Mouse (Mus musculus): ENCODE measurements at regions not wholly inside any gene's neighbourhood (a gene's known extent, or its start where the extent isn't known, plus 50 kb on each side); places are given as distances from the start of the nearest gene placed in this dataset.
"Not testable (repeated sequence)": the region's sequence is repeated elsewhere in the genome, so short reads cannot be mapped to it uniquely, and the experiment has no call there.

DNA sequence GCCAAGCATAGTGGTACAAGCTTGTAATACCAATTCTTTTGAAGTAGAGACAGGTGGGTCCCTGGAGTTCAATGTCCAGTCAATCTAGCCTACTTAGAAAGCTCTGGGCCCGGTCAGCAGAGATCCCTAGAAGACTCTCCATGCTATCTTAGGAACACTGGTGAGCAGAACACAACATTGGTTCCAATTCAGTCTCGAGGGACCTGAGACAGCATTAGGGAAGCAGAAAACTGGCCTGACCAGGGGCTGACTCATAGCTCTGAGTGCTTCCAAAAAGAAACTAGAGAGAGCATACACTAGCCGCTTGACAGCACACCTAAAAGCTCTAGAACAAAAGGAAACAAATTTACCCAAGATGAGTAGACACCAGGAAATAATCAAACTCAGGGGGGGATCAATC lies 484.6 kb upstream of the Arid1b start:
- Histone ChIP-seq H3K4me2 (no peak overlapping the region), H3K4me1 (replicated peaks) (no peaks in the 10 kb centered on the region), H3K9me3 (replicated peaks) (no peaks in the 10 kb centered on the region), H3K4me3 (no peak overlapping the region), H3K36me3 (no peaks in the 10 kb centered on the region), H3K27ac (no peak overlapping the region), H3K27me3 (no peaks in the 10 kb centered on the region), H3K9ac (no peak overlapping the region)
- ATAC-seq (replicated peaks; ENCODE audit: insufficient number of reproducible peaks, insufficient read depth, low FRiP score, low read depth): no peak
- WGBS: 71% methylated on average over 3 of the region's 3 CpGs

DNA sequence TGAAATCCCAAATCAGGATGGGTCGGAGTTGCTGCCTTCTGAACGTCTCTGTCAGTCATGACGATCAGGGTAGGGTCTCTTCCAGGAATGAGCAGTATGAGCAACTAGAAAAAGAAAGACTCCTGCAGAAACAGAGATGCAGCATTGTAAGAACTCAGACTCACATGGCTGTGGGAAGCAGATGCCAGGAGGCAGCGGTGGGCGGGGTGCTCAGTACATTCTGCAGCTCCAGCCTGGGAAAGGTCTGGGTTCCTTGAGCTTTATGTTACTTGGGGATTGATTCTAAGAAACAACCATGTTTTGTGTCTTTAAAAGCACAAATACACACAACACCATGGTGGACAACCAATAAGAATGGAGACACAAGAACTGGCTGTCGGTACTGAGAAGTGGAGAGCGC lies 478.0 kb upstream of the Arid1b start:
- Histone ChIP-seq H3K9me3 (replicated peaks) (no peaks in the 10 kb centered on the region), H3K27me3 (no peaks in the 10 kb centered on the region), H3K4me2 (no peak overlapping the region), H3K36me3 (no peaks in the 10 kb centered on the region), H3K4me1 (replicated peaks) (no peaks in the 10 kb centered on the region), H3K27ac (no peak overlapping the region), H3K4me3 (no peak overlapping the region), H3K9ac (no peak overlapping the region)
- WGBS: 78% methylated on average over 7 of the region's 7 CpGs
- ATAC-seq (replicated peaks; ENCODE audit: insufficient number of reproducible peaks, insufficient read depth, low FRiP score, low read depth): no peak

DNA sequence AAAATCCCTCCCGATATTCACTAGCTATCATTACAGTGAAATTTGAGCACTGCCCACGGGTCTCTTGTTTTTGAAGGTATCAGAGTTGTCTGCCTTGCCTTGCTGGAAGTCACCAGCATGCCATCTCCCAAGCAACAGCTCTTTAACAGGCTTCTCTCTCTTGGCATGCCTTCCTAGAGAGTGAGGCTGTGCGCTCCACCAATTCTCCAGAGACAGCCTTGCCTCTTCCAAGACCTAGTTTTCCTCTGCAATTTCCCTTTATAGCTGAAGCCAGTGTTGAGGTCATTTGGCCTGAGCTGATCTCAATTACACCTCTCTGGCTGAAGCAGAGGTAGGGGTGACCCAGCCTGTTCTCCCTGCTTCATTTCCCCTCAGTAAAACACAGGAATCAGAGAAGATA lies 477.3 kb upstream of the Arid1b start:
- Histone ChIP-seq H3K27ac (no peak overlapping the region), H3K27me3 (no peaks in the 10 kb centered on the region), H3K4me1 (replicated peaks) (no peaks in the 10 kb centered on the region), H3K9ac (no peak overlapping the region), H3K9me3 (replicated peaks) (no peaks in the 10 kb centered on the region), H3K36me3 (no peaks in the 10 kb centered on the region), H3K4me2 (no peak overlapping the region), H3K4me3 (no peak overlapping the region)
- ATAC-seq (replicated peaks; ENCODE audit: insufficient number of reproducible peaks, insufficient read depth, low FRiP score, low read depth): no peak
- 48% methylated on average over 3 of the region's 3 CpGs for WGBS

DNA sequence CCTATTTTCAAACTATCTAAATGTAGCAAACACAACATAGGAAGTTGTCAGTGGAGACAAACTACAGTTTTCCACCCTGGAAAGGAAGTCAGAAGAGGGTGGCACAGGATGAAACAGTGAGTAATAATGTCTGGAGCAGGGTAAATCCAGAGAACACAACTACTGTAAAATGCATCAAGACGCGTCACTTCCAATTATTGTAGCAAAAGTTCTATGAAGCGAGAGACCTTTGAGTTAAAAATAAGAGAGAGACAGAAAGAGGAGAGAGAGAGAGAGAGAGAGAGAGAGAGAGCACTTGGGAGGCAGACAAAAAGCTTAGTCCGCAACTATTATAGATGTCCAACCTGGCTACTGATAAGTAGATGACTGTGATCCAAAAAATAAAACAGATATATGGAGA lies 473.1 kb upstream of the Arid1b start:
- Histone ChIP-seq H3K36me3 (no peaks in the 10 kb centered on the region), H3K27ac (no peak overlapping the region), H3K4me1 (replicated peaks) (no peaks in the 10 kb centered on the region), H3K4me3 (no peak overlapping the region), H3K9me3 (replicated peaks) (no peaks in the 10 kb centered on the region), H3K27me3 (no peaks in the 10 kb centered on the region), H3K4me2 (no peak overlapping the region), H3K9ac (no peak overlapping the region)
- no peak for ATAC-seq (replicated peaks; ENCODE audit: insufficient number of reproducible peaks, insufficient read depth, low FRiP score, low read depth)
- 78% methylated on average over 4 of the region's 4 CpGs for WGBS

DNA sequence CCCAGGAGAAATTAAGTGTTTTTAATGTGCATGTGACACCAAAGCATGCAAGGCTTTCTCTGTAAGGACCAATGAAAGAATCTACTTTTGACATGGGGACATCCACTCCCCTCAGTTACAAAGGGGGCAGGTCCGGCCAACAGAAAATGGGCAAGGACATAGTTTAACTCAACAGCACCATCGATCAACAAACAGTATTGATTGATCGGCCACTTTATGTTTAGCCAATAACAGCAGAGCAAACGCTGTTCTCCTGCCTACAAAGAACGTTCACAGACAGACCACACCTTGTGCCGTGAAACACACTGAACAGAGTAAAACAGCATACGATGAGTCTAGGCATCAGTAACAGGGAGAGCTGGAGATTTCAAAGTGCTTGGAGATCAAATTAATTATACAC lies 467.7 kb upstream of the Arid1b start:
- Histone ChIP-seq H3K27ac (no peak overlapping the region), H3K4me2 (no peak overlapping the region), H3K4me3 (no peak overlapping the region), H3K36me3 (no peaks in the 10 kb centered on the region), H3K9ac (no peak overlapping the region), H3K4me1 (replicated peaks) (no peaks in the 10 kb centered on the region), H3K9me3 (replicated peaks) (no peaks in the 10 kb centered on the region), H3K27me3 (no peaks in the 10 kb centered on the region)
- WGBS: 82% methylated on average over 7 of the region's 7 CpGs
- no peak for ATAC-seq (replicated peaks; ENCODE audit: insufficient number of reproducible peaks, insufficient read depth, low FRiP score, low read depth)

DNA sequence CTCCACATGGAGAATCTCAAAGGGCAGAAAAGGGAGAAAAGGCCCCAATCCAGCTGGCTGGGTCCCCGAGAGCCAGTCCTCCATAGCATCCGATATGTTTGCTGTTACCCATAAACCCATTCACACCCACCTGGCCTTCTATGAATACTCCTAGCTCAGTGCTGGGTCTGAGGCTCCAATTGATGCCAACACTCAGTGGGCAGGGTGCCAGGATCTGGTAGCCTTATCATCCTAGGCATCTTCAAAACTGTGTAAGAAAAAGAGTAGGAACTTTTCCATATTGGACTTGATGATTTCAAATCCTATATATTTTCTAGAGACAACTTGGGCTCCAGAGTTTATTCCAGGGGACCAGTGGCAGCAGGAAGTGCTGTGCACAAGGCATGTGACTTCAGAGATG lies 462.0 kb upstream of the Arid1b start:
- Histone ChIP-seq H3K4me3 (no peak overlapping the region), H3K27ac (no peak overlapping the region), H3K4me1 (replicated peaks) (no peaks in the 10 kb centered on the region), H3K27me3 (no peaks in the 10 kb centered on the region), H3K4me2 (no peak overlapping the region), H3K9ac (no peak overlapping the region), H3K36me3 (no peaks in the 10 kb centered on the region), H3K9me3 (replicated peaks) (no peaks in the 10 kb centered on the region)
- 91% methylated on average over 2 of the region's 2 CpGs for WGBS
- no peak for ATAC-seq (replicated peaks; ENCODE audit: insufficient number of reproducible peaks, insufficient read depth, low FRiP score, low read depth)

DNA sequence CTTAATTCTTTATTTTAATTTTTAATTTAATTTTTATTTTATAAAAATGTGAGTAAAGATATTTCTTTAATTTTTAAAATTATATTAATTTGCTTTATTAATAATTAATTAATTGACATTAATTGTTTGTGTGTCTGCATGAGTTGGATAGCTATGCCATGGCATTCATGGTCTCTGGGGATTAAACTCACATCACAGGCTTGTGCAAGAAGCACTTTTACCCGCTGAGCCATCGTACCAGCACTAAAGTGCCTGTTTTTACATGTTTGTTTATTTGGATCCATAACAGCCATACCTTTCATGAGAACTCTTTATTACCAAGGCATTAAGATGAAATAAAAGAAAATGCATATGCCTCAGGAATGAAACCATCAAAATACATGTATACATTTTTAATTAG lies 453.7 kb upstream of the Arid1b start:
- Histone ChIP-seq H3K4me3 (no peak overlapping the region), H3K4me2 (no peak overlapping the region), H3K36me3 (no peaks in the 10 kb centered on the region), H3K9ac (no peak overlapping the region), H3K4me1 (replicated peaks) (no peaks in the 10 kb centered on the region), H3K27me3 (no peaks in the 10 kb centered on the region), H3K27ac (no peak overlapping the region), H3K9me3 (replicated peaks) (no peaks in the 10 kb centered on the region)
- 78% methylated on average over 2 of the region's 2 CpGs for WGBS
- ATAC-seq (replicated peaks; ENCODE audit: insufficient number of reproducible peaks, insufficient read depth, low FRiP score, low read depth): no peak

DNA sequence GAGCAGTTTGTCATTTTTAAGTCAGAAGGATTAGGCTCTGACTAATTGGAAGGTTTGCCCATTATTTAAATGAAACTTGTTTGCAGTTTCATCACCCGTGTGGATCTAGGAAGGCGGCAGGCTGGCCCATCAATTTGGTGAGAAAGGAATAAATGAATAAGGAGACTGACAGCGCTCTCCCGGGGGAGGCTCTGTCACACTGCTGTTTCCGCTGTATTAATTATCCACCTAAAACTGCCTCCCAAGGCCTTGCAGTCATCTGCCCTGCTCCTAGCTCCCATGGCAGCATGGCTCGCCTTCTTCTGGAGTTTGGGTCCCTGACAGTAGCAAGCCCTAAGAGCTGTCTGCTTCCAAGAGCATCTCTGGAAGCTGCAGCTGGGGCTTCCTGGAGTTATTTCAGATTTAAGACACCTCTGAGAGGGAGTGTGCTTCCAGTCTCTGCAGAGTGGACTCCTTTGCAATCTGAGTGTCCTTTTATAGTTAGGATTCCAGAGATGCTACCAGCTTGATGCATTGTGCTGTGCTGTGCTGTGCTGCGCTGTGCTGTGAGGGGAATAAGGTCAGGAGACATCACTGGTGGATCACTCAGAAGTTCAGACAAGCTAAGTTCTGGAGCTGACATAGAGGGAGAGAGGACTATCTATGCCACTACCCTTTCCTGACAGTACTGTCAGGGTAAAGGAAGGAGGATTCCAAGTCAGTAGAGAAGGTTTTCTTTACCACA lies 452.9 kb upstream of the Arid1b start:
- Histone ChIP-seq H3K27ac (no peak overlapping the region), H3K27me3 (no peaks in the 10 kb centered on the region), H3K4me3 (no peak overlapping the region), H3K4me1 (replicated peaks) (no peaks in the 10 kb centered on the region), H3K4me2 (no peak overlapping the region), H3K9ac (no peak overlapping the region), H3K9me3 (replicated peaks) (no peaks in the 10 kb centered on the region), H3K36me3 (no peaks in the 10 kb centered on the region)
- WGBS: 41% methylated on average over 7 of the region's 7 CpGs
- no peak for ATAC-seq (replicated peaks; ENCODE audit: insufficient number of reproducible peaks, insufficient read depth, low FRiP score, low read depth)

DNA sequence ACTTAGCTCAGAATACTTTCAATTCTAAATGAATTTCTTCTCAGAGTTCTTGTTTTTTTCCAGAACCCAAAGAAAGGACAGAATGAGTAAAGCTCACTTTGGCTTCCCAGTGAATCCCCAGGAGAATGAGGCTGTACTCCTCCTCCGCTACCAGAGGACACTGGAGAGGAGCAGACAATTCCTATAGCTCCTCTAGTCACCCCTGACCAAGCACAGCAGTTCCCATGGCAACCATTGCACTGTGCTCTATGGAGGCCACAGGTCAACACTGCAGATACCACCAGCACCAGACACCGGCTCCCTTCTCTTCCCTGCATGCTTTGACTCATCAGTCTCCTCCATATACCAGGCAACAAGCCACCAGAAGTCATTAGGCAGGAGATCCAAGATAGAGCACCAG lies 447.6 kb upstream of the Arid1b start:
- no peaks in the 10 kb centered on the region for H3K4me1 ChIP-seq (replicated peaks)
- no peak for ATAC-seq (replicated peaks; ENCODE audit: insufficient number of reproducible peaks, insufficient read depth, low FRiP score, low read depth)
- no peaks in the 10 kb centered on the region for H3K9me3 ChIP-seq (replicated peaks)
- no peak overlapping the region for H3K9ac ChIP-seq
- no peak overlapping the region for H3K27ac ChIP-seq
- no peak overlapping the region for H3K4me2 ChIP-seq
- no peaks in the 10 kb centered on the region for H3K36me3 ChIP-seq
- 52% methylated on average over 2 of the region's 2 CpGs for WGBS
- H3K27me3 ChIP-seq: no peaks in the 10 kb centered on the region
- H3K4me3 ChIP-seq: no peak overlapping the region

DNA sequence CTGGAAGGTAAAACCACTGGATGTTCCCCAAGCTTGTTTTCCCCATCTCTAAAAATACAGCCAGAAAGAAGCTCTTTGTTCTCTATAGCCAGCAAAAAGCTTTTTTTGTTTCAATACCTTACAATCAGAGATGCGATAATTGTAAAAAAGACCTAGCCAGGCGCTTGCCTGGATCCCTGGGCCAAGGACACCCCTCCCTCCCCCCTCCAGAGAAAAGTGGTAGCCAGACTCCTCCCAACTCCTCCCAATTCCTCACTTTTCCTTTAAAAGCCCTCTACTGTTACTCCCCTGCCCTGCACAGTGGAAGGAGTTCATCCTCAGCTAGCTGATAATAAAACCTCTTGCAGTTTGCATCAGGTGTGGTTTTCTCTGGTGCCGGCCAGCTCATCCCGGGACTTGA lies 441.1 kb upstream of the Arid1b start:
- H3K9ac ChIP-seq; H3K4me2 ChIP-seq; H3K4me1 ChIP-seq (replicated peaks); ATAC-seq (replicated peaks; ENCODE audit: insufficient number of reproducible peaks, insufficient read depth, low FRiP score, low read depth); H3K36me3 ChIP-seq; H3K4me3 ChIP-seq; H3K9me3 ChIP-seq (replicated peaks); H3K27me3 ChIP-seq; H3K27ac ChIP-seq: not testable (repeated sequence)
- 84% methylated on average over 4 of the region's 4 CpGs for WGBS

DNA sequence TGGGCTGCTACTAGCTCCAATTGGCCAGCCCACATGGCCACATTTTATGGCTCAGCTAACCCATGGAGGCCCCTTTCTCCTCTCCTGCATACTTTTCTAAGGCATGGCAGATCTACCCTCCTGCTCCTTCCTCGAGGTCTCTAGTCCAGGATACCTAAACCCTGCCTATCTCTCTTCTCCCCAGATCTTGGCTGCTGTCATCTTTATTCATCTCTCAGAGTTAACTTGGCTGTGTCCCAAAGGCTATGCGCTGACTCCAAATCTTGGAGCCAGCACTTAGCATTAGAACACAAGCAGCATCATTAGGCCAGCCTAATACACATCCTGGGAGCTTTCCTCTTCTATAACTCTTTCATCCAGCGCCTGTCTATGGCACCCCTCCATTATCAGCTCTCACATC lies 430.5 kb upstream of the Arid1b start:
- no peaks in the 10 kb centered on the region for H3K27me3 ChIP-seq
- H3K27ac ChIP-seq: no peak overlapping the region
- WGBS: 59% methylated on average over 3 of the region's 3 CpGs
- no peak overlapping the region for H3K9ac ChIP-seq
- ATAC-seq (replicated peaks; ENCODE audit: insufficient number of reproducible peaks, insufficient read depth, low FRiP score, low read depth): no peak
- H3K9me3 ChIP-seq (replicated peaks): no peaks in the 10 kb centered on the region
- H3K36me3 ChIP-seq: no peaks in the 10 kb centered on the region
- H3K4me3 ChIP-seq: no peak overlapping the region
- no peak overlapping the region for H3K4me2 ChIP-seq
- no peaks in the 10 kb centered on the region for H3K4me1 ChIP-seq (replicated peaks)

DNA sequence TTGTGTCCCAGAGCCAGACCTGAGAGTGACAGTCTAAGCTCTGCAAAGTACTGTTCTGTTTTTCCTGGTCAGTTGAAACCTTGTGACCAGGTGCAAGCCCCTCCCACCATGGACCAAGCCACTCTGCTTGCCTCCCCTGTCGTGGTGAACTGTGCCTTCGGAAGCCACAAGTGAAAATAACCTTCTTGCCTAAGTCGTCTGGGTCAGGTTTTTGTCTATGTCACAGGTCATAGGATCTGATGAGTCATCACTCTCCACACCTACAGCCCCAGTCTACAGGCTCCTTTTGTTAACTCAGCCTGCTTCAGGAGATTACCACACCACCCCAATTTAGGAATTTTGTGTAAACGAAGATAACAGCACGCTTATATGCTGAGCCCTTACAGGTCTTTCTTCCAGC lies 417.2 kb upstream of the Arid1b start:
- Histone ChIP-seq H3K27me3 (no peaks in the 10 kb centered on the region), H3K9ac (no peak overlapping the region), H3K4me2 (no peak overlapping the region), H3K4me1 (replicated peaks) (no peaks in the 10 kb centered on the region), H3K36me3 (no peaks in the 10 kb centered on the region), H3K9me3 (replicated peaks) (no peaks in the 10 kb centered on the region), H3K27ac (no peak overlapping the region), H3K4me3 (no peak overlapping the region)
- 48% methylated on average over 5 of the region's 5 CpGs for WGBS
- no peak for ATAC-seq (replicated peaks; ENCODE audit: insufficient number of reproducible peaks, insufficient read depth, low FRiP score, low read depth)
